Mouse (Mus musculus) natural killer cell, adult 2 months (primary cell): ENCODE data around the gene Dennd4b.
A peak's percentile ranks its signal among the peaks of the same experiment; 100 is the strongest.
"Not testable (repeated sequence)": the region's sequence is repeated elsewhere in the genome, so short reads cannot be mapped to it uniquely, and the experiment has no call there.

ENCODE experiments used
- DNase-seq, 2 experiments: peaks; one replicate each; pipeline ENCODE4 v3.0.0; 2022; ENCODE audit warnings: low spot score in 2 of 2

Dennd4b gene

GRCm38 (mm10) chr3:90265034-90265931 is at the start of gene Dennd4b:
Gene Dennd4b, plus strand, starts transcription at chr3:90265185.
- peak; percentile 94 to 96 for DNase-seq

GRCm38 (mm10) chr3:90215825-90216380 is 49.1 kb upstream of the Dennd4b start:
- DNase-seq: peak in 1 of 2 experiments; percentile 26

GRCm38 (mm10) chr3:90220088-90220487 is 44.9 kb upstream of the Dennd4b start:
- DNase-seq: peak; percentile 29 to 55

- no peak for DNase-seq
Measured at GRCm38 (mm10) chr3:90220531-90220951, 44.4 kb upstream of the Dennd4b start.

- DNase-seq: no peak
Measured at GRCm38 (mm10) chr3:90221123-90221522, 43.9 kb upstream of the Dennd4b start.

GRCm38 (mm10) chr3:90222455-90222854 is 42.5 kb upstream of the Dennd4b start:
- DNase-seq: no peak

GRCm38 (mm10) chr3:90222941-90223340 is 42.0 kb upstream of the Dennd4b start:
- no peak for DNase-seq

- no peak for DNase-seq
Measured at GRCm38 (mm10) chr3:90224331-90224730, 40.7 kb upstream of the Dennd4b start.

- DNase-seq: no peak
Measured at GRCm38 (mm10) chr3:90231075-90231474, 33.9 kb upstream of the Dennd4b start.

GRCm38 (mm10) chr3:90231507-90232333 is 33.3 kb upstream of the Dennd4b start, which contains the start of gene Jtb:
Gene Jtb, plus strand, starts transcription at chr3:90231597.
- DNase-seq: peak; percentile 84 to 89

- no peak for DNase-seq
Measured at GRCm38 (mm10) chr3:90241251-90241650, 23.7 kb upstream of the Dennd4b start.

GRCm38 (mm10) chr3:90241669-90242358 is 23.2 kb upstream of the Dennd4b start:
- no peak for DNase-seq

GRCm38 (mm10) chr3:90242984-90243775 is 21.8 kb upstream of the Dennd4b start, which contains the start of gene Creb3l4:
Gene Creb3l4, minus strand, starts transcription at chr3:90243512.
- no peak for DNase-seq

GRCm38 (mm10) chr3:90245406-90245805 is 19.6 kb upstream of the Dennd4b start:
- DNase-seq: no peak

- no peak for DNase-seq
Measured at GRCm38 (mm10) chr3:90247630-90247959, 17.4 kb upstream of the Dennd4b start.

- DNase-seq: peak; percentile 79 to 83
Measured at GRCm38 (mm10) chr3:90247960-90248745, 16.8 kb upstream of the Dennd4b start, which contains the start of gene Slc39a1. Gene Slc39a1, plus strand, starts transcription at chr3:90248172.

GRCm38 (mm10) chr3:90248746-90249100 is 16.3 kb upstream of the Dennd4b start:
- DNase-seq: peak in 1 of 2 experiments; percentile 9

- DNase-seq: no peak
Measured at GRCm38 (mm10) chr3:90250791-90251190, 14.2 kb upstream of the Dennd4b start.

- not testable (repeated sequence) for DNase-seq
Measured at GRCm38 (mm10) chr3:90251731-90252226, 13.2 kb upstream of the Dennd4b start.

GRCm38 (mm10) chr3:90252659-90253058 is 12.3 kb upstream of the Dennd4b start:
- DNase-seq: not testable (repeated sequence)
